Mouse (Mus musculus): ENCODE data around the gene Mapk6.

The Mapk6 gene

GRCm38 (mm10) chr9:75334440-75334839 lies 75.4 kb downstream of the Mapk6 start:
- in situ Hi-C loops (cut with MboI; ENCODE audit: low sequenced_read_pairs): no loop called here

GRCm38 (mm10) chr9:75330821-75331220 lies 79.0 kb downstream of the Mapk6 start:
- in situ Hi-C loops (cut with MboI; ENCODE audit: low sequenced_read_pairs): no loop called here

GRCm38 (mm10) chr9:75328047-75328446 lies 81.8 kb downstream of the Mapk6 start:
- in situ Hi-C loops (cut with MboI; ENCODE audit: low sequenced_read_pairs): no loop called here

- in situ Hi-C loops (cut with MboI; ENCODE audit: low sequenced_read_pairs): no loop called here
Measured at GRCm38 (mm10) chr9:75322099-75322885, 87.5 kb downstream of the Mapk6 start.

- in situ Hi-C loops (cut with MboI; ENCODE audit: low sequenced_read_pairs): no loop called here
Measured at GRCm38 (mm10) chr9:75319365-75319764, 90.4 kb downstream of the Mapk6 start.
